Mouse (Mus musculus): ENCODE results near the gene Gm37240. TPM values are rescaled to one million over a fixed set of nuclear protein-coding genes. Genes with fewer than 3 reads are reported as not detected.
"Not testable (repeated sequence)": the region's sequence is repeated elsewhere in the genome, so short reads cannot be mapped to it uniquely, and the experiment has no call there.

The Gm37240 gene
- polyA plus RNA-seq, 1 experiment from 2014 or later, result 12.7 TPM

DNA sequence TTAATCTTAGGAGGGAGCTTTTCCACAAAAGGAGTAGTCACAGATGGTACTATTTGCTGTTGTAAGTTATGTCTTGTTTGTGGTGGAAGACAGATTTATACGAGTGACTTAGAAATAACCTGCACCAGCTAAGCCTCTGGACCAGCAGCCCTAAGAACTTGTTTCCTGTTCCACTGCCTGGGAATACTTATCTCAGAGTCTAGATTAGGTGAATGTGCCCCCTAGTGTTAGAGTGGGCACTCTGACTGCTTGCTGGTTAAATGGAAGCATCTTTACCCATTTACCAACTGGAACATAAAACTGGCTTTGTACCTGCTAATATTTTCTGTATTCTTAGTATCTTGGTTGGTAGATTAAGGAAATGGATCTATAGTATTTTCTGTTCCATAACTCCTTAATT lies 997.7 kb downstream of the Gm37240 start:
- H3K27ac ChIP-seq, result no peak overlapping the region
- no peak overlapping the region for H3K4me3 ChIP-seq
- H3K9ac ChIP-seq, result no peak overlapping the region
- H3K4me1 ChIP-seq (replicated peaks), result no peaks in the 10 kb centered on the region
- WGBS, result 43% methylated on average over 1 of the region's 1 CpGs
- no peaks in the 10 kb centered on the region for H3K36me3 ChIP-seq
- H3K27me3 ChIP-seq, result no peaks in the 10 kb centered on the region
- H3K4me2 ChIP-seq, result no peak overlapping the region
- ATAC-seq (replicated peaks; ENCODE audit: insufficient number of reproducible peaks, insufficient read depth, low FRiP score, low read depth), result no peak
- no peaks in the 10 kb centered on the region for H3K9me3 ChIP-seq (replicated peaks)

DNA sequence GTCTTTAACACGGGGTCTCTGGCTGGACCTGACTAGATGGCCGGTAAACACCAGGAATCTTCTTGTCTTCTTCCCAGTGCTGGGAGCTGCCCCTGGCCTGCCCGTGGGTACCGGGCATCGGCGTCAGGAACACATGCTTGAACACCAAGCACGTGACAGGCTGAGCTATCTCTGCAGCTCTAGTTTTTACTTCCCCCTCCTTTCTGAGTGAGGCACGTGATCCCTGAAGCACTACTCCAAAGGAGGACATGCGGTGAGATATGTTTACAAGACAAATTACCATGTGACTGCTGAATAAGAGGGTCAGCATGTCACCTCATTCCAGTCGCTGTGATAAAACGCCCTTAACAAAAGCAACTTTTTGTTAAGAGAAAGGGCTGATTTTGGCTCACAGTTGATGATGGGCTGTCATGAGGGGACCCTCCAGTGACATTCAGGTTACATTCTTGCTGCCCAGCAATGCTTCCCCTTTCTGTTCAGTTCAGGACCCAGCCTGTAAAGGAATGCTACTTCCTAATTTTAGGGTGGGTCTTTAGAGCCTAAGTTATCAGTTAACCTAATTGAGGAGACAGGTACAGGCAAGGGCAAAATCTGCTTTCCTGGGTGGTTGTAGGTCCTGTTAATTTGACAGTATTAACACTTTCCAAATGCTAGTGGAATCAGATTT lies 1003.4 kb downstream of the Gm37240 start:
- ATAC-seq (replicated peaks; ENCODE audit: insufficient number of reproducible peaks, insufficient read depth, low FRiP score, low read depth), result peak; percentile 85
- H3K9me3 ChIP-seq (replicated peaks), result no peaks in the 10 kb centered on the region
- no peak overlapping the region for H3K4me3 ChIP-seq
- 25% methylated on average over 11 of the region's 11 CpGs for WGBS
- peak overlapping the region; percentile 35; the same call in 1 of the 2 replicates for H3K4me2 ChIP-seq
- H3K9ac ChIP-seq, result no peak overlapping the region; the same call in 1 of the 2 replicates
- H3K27me3 ChIP-seq, result no peaks in the 10 kb centered on the region
- peaks cover 13% of the 10 kb centered on the region for H3K4me1 ChIP-seq (replicated peaks)
- H3K27ac ChIP-seq, result peak overlapping the region; percentile 31; the same call in 1 of the 2 replicates
- no peaks in the 10 kb centered on the region for H3K36me3 ChIP-seq

DNA sequence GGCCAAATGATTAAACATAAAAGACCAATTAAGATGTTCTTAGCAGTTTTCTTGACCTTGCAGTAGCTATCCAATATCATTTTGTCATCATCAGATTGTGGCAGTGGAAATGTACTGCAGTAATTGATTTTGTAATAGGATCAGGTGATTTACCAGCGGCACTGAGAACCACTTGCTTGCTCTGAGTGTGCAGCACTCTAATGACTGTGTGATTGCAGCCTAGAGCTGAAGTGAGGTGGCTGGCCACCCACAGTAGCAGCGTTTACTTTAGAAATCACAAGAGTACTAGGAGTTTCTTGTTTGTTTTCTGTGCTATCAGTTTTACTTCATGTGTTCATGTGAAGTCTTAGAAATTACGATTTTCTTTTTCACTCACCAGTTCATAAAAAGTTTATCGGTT lies 1011.1 kb downstream of the Gm37240 start:
- no peaks in the 10 kb centered on the region for H3K4me1 ChIP-seq (replicated peaks)
- 77% methylated on average over 4 of the region's 4 CpGs for WGBS
- H3K4me3 ChIP-seq, result no peak overlapping the region
- H3K27me3 ChIP-seq, result no peaks in the 10 kb centered on the region
- H3K9ac ChIP-seq, result no peak overlapping the region
- no peak for ATAC-seq (replicated peaks; ENCODE audit: insufficient number of reproducible peaks, insufficient read depth, low FRiP score, low read depth)
- no peaks in the 10 kb centered on the region for H3K9me3 ChIP-seq (replicated peaks)
- H3K4me2 ChIP-seq, result no peak overlapping the region
- H3K27ac ChIP-seq, result no peak overlapping the region
- H3K36me3 ChIP-seq, result peaks cover 4% of the 10 kb centered on the region; the same call in 1 of the 2 replicates

DNA sequence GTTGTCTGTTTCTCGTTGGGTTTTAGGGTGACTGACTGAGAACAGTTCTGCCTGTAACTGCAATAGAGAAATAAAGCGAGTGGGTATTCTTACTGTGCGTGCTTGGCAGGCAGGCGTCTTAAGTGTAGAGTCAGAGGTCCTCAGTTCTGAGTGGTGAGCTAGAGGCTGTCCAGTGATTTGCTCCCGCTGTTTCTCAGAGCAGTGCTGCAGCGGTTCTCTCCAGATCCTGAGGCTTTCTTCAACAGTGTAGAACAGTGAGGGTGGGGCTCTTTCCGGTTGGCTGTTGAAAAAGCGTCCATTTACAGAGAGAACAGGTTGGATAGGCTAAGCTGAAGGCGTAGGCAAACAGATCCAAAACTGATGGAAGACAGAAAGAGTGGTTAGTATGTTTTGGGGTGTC lies 1012.0 kb downstream of the Gm37240 start:
- ATAC-seq (replicated peaks; ENCODE audit: insufficient number of reproducible peaks, insufficient read depth, low FRiP score, low read depth), result no peak
- H3K9ac ChIP-seq, result no peak overlapping the region
- no peak overlapping the region for H3K4me2 ChIP-seq
- H3K27ac ChIP-seq, result no peak overlapping the region
- H3K9me3 ChIP-seq (replicated peaks), result no peaks in the 10 kb centered on the region
- H3K36me3 ChIP-seq, result peaks cover 4% of the 10 kb centered on the region; the same call in 1 of the 2 replicates
- no peaks in the 10 kb centered on the region for H3K4me1 ChIP-seq (replicated peaks)
- H3K4me3 ChIP-seq, result no peak overlapping the region
- no peaks in the 10 kb centered on the region for H3K27me3 ChIP-seq
- 65% methylated on average over 9 of the region's 9 CpGs for WGBS

DNA sequence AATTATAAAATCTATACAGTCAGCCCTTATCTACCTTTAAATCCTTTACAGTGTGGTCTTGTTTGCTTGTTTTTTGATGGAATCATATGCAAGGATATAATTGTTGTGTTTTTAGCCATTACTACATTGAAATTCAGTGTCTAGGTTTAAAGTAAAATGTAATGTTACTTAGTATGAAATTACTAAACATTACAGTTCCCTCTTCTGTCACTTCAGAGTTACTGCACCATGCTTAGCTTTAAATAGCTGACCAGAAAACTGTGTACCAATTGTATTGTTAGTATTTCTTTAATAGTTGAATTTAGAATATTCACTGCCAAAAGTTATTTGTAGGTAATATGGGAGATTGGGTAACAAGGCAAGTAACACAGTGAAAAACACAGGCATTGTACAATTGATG lies 1017.2 kb downstream of the Gm37240 start:
- ATAC-seq (replicated peaks; ENCODE audit: insufficient number of reproducible peaks, insufficient read depth, low FRiP score, low read depth), result no peak
- Histone ChIP-seq H3K27ac (no peak overlapping the region), H3K9ac (no peak overlapping the region)

DNA sequence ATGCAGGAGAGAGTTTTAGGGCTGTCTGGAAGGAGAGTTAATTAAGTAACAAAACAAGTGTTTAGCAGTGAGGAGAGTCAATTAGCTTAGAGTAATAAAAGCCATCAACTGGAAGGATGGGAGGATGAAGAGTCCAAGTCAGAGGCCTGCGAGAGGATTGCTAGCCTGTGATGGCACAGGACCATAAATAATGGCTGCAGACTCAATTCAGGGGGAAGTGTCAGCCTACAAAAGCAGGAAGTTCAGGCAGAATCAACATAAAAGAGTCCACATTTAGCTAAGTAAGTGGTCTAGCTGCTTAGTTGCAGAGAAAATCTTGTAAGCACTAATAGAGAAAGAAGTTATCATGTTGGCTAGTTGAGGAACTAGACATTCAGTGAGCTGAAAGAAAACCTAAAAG lies 1019.3 kb downstream of the Gm37240 start:
- Histone ChIP-seq H3K36me3 (peaks cover 4% of the 10 kb centered on the region; the same call in 1 of the 2 replicates), H3K27me3 (no peaks in the 10 kb centered on the region), H3K27ac (no peak overlapping the region), H3K9me3 (replicated peaks) (no peaks in the 10 kb centered on the region), H3K9ac (no peak overlapping the region), H3K4me3 (no peak overlapping the region), H3K4me1 (replicated peaks) (peaks cover 8% of the 10 kb centered on the region), H3K4me2 (no peak overlapping the region)
- 47% methylated on average over 1 of the region's 1 CpGs for WGBS
- no peak for ATAC-seq (replicated peaks; ENCODE audit: insufficient number of reproducible peaks, insufficient read depth, low FRiP score, low read depth)

More for the DNA sequence above, 1017.2 kb downstream of the Gm37240 start:
- Histone ChIP-seq H3K27me3 (no peaks in the 10 kb centered on the region), H3K4me3 (no peak overlapping the region), H3K36me3 (peaks cover 4% of the 10 kb centered on the region; the same call in 1 of the 2 replicates), H3K9me3 (replicated peaks) (no peaks in the 10 kb centered on the region), H3K4me2 (no peak overlapping the region), H3K4me1 (replicated peaks) (peaks cover 8% of the 10 kb centered on the region)

DNA sequence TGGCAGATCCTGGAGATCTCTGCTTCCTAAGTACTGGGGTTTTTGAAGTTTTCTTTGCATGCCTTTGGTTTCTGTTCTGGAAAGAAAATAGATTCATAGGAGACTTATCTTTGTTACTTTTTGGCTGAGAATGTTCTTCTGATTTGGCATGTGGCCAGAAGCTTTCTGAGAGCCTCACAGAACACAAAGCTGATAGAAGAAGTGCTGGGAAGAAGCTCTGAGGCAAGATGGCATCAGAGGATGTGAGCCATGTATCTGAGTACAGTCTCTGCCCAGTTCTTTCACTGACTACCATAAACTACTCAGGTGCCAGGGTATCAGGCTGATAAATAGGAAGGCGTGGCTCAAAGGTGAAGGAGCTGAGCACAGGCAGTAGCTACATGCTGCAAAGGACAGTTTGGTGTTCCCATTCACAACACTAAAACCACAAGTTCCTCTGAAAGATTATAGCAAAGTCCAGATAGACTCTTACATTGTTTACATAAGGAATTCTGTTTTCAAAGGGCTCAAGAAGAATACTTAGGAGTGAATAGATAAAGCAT lies 1019.8 kb downstream of the Gm37240 start:
- Histone ChIP-seq H3K4me3 (no peak overlapping the region), H3K9me3 (replicated peaks) (no peaks in the 10 kb centered on the region), H3K36me3 (peaks cover 4% of the 10 kb centered on the region; the same call in 1 of the 2 replicates), H3K27ac (no peak overlapping the region), H3K27me3 (no peaks in the 10 kb centered on the region), H3K4me2 (no peak overlapping the region), H3K9ac (no peak overlapping the region), H3K4me1 (replicated peaks) (peaks cover 8% of the 10 kb centered on the region)
- WGBS, result 69% methylated on average over 1 of the region's 1 CpGs
- no peak for ATAC-seq (replicated peaks; ENCODE audit: insufficient number of reproducible peaks, insufficient read depth, low FRiP score, low read depth)

DNA sequence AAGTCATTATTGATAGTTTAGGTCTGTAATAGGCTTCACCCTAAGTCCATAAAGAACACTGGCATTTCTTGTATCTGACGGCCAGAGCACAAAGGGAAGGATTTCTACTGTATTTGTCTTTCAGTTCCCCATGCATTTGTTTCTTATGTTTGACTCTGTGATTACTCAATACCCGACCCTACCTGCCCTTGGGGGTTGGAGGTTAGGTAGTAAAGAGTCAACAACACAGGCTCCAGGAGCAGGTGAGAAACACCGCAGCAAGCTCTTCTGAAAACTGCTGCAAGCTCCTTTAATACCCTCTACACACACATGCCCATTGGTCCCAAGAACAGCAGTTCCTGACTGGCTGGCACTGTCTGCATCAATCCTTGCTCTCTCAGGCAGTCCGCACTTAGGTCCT lies 1020.5 kb downstream of the Gm37240 start:
- Histone ChIP-seq H3K9ac (no peak overlapping the region), H3K4me1 (replicated peaks) (peaks cover 8% of the 10 kb centered on the region), H3K9me3 (replicated peaks) (no peaks in the 10 kb centered on the region), H3K36me3 (peaks cover 4% of the 10 kb centered on the region; the same call in 1 of the 2 replicates), H3K4me2 (no peak overlapping the region), H3K27me3 (no peaks in the 10 kb centered on the region), H3K4me3 (no peak overlapping the region), H3K27ac (no peak overlapping the region)
- ATAC-seq (replicated peaks; ENCODE audit: insufficient number of reproducible peaks, insufficient read depth, low FRiP score, low read depth), result no peak
- WGBS, result 72% methylated on average over 4 of the region's 4 CpGs

DNA sequence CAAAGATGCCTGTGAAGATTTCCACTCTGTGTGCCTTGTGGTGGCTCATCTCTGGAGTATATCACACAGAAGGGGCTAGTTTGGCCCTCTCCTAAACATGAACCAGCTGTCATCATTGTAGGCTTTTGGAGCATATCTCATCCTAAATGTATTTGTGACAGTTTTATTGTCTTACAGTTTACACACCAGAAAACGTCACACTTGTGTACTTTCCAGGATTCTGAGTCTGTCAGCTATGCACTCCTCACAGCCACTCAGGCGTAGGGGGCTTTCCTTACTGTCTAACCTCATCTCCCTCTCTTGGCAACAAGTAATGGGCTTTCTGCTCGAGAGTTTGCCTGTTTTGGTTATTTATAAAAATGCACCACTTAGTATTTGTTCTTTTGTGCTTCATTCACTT lies 1021.6 kb downstream of the Gm37240 start:
- Histone ChIP-seq H3K36me3 (no peaks in the 10 kb centered on the region), H3K9me3 (replicated peaks) (no peaks in the 10 kb centered on the region), H3K9ac (no peak overlapping the region), H3K4me2 (no peak overlapping the region), H3K4me3 (no peak overlapping the region), H3K27ac (no peak overlapping the region), H3K27me3 (no peaks in the 10 kb centered on the region), H3K4me1 (replicated peaks) (peaks cover 8% of the 10 kb centered on the region)
- 69% methylated on average over 3 of the region's 3 CpGs for WGBS
- ATAC-seq (replicated peaks; ENCODE audit: insufficient number of reproducible peaks, insufficient read depth, low FRiP score, low read depth), result no peak

DNA sequence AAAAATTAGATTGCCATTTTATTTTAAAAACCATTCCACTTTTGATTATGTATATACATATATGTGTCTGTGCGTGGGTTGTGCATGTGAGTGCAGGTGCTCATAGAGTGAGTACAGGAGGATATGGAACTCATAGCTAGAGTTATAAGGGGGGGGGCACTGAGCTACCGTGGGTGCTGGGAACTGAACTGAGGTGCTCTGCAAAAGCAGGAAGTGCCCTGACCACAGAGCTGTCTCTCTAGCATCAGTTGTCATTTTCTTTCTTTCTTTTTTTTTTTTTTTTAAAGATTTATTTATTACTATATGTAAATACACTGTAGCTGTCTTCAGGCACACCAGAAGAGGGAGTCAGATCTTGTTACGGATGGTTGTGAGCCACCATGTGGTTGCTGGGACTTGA lies 1025.5 kb downstream of the Gm37240 start:
- not testable (repeated sequence) for H3K27ac ChIP-seq; ATAC-seq (replicated peaks; ENCODE audit: insufficient number of reproducible peaks, insufficient read depth, low FRiP score, low read depth); H3K9me3 ChIP-seq (replicated peaks); H3K27me3 ChIP-seq; H3K9ac ChIP-seq; H3K4me3 ChIP-seq; H3K36me3 ChIP-seq; H3K4me1 ChIP-seq (replicated peaks); H3K4me2 ChIP-seq
- WGBS, result 83% methylated on average over 3 of the region's 3 CpGs

DNA sequence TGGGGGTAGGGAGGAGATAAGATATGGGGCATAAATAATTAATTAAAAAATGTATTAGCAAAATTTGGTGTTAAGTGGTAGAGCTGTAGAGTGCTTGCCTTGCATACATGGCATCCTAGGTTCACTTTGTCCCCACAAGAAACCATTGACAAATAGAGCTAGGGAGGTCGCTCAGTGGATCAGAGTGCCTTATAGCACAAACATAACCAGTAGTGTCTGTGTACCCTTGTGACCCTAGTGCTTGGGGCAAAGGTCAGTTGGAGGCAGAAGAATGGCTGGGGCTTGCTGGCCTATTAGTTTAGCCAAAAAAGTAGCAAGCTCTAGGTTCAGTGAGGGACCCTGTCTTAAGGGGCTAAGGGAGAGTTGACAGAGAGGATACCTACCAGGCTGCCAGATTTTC lies 1026.6 kb downstream of the Gm37240 start:
- Histone ChIP-seq H3K9ac (no peak overlapping the region), H3K4me1 (replicated peaks) (no peaks in the 10 kb centered on the region), H3K4me2 (no peak overlapping the region), H3K9me3 (replicated peaks) (no peaks in the 10 kb centered on the region), H3K4me3 (no peak overlapping the region), H3K27me3 (no peaks in the 10 kb centered on the region), H3K27ac (no peak overlapping the region), H3K36me3 (no peaks in the 10 kb centered on the region)
- no peak for ATAC-seq (replicated peaks; ENCODE audit: insufficient number of reproducible peaks, insufficient read depth, low FRiP score, low read depth)
- 77% methylated on average over 1 of the region's 1 CpGs for WGBS

DNA sequence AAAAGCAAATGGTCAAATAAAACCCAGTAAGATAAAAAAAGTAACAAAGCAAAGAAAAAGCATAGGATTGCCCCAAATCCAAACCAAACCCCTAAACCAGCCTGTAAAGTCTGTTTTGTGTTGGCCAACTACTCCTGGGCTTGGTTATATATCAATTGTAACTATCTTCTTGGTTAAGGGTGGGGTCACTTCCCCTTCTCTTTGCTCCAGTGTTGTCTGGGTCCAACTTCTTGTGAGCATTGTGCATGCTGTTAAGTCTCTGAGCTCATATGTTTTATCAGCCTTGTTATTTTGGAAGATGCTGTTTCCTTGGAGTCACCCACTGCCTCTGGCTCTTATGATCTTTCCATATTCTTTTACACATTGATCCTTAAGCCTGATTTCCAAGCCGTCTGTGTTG lies 1032.9 kb downstream of the Gm37240 start:
- H3K9me3 ChIP-seq (replicated peaks), result no peaks in the 10 kb centered on the region
- no peaks in the 10 kb centered on the region for H3K36me3 ChIP-seq
- 86% methylated on average over 1 of the region's 1 CpGs for WGBS
- no peaks in the 10 kb centered on the region for H3K27me3 ChIP-seq
- no peak overlapping the region for H3K27ac ChIP-seq
- H3K9ac ChIP-seq, result no peak overlapping the region
- H3K4me3 ChIP-seq, result no peak overlapping the region
- no peak overlapping the region for H3K4me2 ChIP-seq
- peaks cover 19% of the 10 kb centered on the region for H3K4me1 ChIP-seq (replicated peaks)
- no peak for ATAC-seq (replicated peaks; ENCODE audit: insufficient number of reproducible peaks, insufficient read depth, low FRiP score, low read depth)

All from heart, embryonic 15.5 days (tissue).